Mouse (Mus musculus): Measurements from ENCODE around the gene Rgl1.
"Not testable (repeated sequence)": the region's sequence is repeated elsewhere in the genome, so short reads cannot be mapped to it uniquely, and the experiment has no call there.

GRCm38 (mm10) chr1:152774601-152775000, 8.4 kb upstream of the Rgl1 start:
- not testable (repeated sequence) for TF ChIP-seq CHD2 (IDR thresholded peaks at IDR 0.05; ENCODE audit: low read depth, low read length); HCFC1 (IDR thresholded peaks at IDR 0.05; ENCODE audit: borderline replicate concordance, insufficient read depth, low read length); ZC3H11A (IDR thresholded peaks at IDR 0.05; ENCODE audit: borderline replicate concordance, low read depth, low read length); ZNF384 (IDR thresholded peaks at IDR 0.05; ENCODE audit: low read depth, low read length); MAFK (IDR thresholded peaks at IDR 0.05; ENCODE audit: insufficient read depth, low read depth, low read length)

Measured in ES-E14 (cell line).